Mouse (Mus musculus) intestine, postnatal 0 days (tissue): Measurements from ENCODE around the gene Lamc3. TPM values are rescaled to one million over a fixed set of nuclear protein-coding genes. Genes with fewer than 3 reads are reported as not detected.

ENCODE experiments used
- ATAC-seq: fragments of 200-750 bp; cut with Nextera tagmentation; 2 replicates; pipeline ENCODE4 v1.8.0; 2017; ENCODE audit warnings: mild to moderate bottlenecking, moderate TSS enrichment, moderate library complexity
- H3K27ac ChIP-seq: fragments of 300-500 bp; sonication (generic); 2 replicates; pipeline ENCODE4 v1.5.1; 2014; ENCODE audit warnings: mild to moderate bottlenecking, low read depth, low read length, moderate library complexity
- H3K27me3 ChIP-seq: fragments of 300-500 bp; sonication (generic); replicated peaks from 2 replicates; pipeline ENCODE4 v1.6.1; 2014; ENCODE audit warnings: low read length, mixed read lengths; ENCODE audit not compliant: control insufficient read depth, insufficient read depth
- H3K36me3 ChIP-seq: fragments of 300-500 bp; sonication (generic); 2 replicates; pipeline ENCODE4 v1.6.1; 2014; ENCODE audit warnings: mild to moderate bottlenecking, moderate library complexity; ENCODE audit not compliant: control insufficient read depth, insufficient read depth
- H3K4me1 ChIP-seq: fragments of 300-500 bp; sonication (generic); replicated peaks from 2 replicates; pipeline ENCODE4 v1.6.1; 2014; ENCODE audit warnings: antibody characterized with exemption, low read length, mixed read lengths; ENCODE audit not compliant: control insufficient read depth, insufficient read depth
- H3K4me2 ChIP-seq: fragments of 300-500 bp; sonication (generic); replicated peaks from 2 replicates; pipeline ENCODE4 v1.6.1; 2014; ENCODE audit warnings: low read depth, mild to moderate bottlenecking, moderate library complexity
- H3K4me3 ChIP-seq: fragments of 300-500 bp; sonication (generic); 2 replicates; pipeline ENCODE4 v1.5.1; 2014; ENCODE audit warnings: low read depth, low read length
- H3K9ac ChIP-seq: fragments of 300-500 bp; sonication (generic); 2 replicates; pipeline ENCODE4 v1.6.1; 2014; ENCODE audit warnings: mild to moderate bottlenecking, low read depth, low read length
- H3K9me3 ChIP-seq: fragments of 300-500 bp; sonication (generic); 2 replicates; pipeline ENCODE4 v1.6.1; 2016; ENCODE audit warnings: mixed run types; ENCODE audit not compliant: control insufficient read depth
- CTCF ChIP-seq: sonication (generic); IDR thresholded peaks from 2 replicates; pipeline ENCODE4 v1.5.1; 2016; ENCODE audit warnings: low read depth, mild to moderate bottlenecking, control low read depth, antibody characterized with exemption, moderate library complexity
- WGBS: fragments of 180-500 bp; shearing (Covaris S2); extraction: QIAGEN DNeasy Blood & Tissue Kit; methylation state at CpG from one replicate; pipeline ENCODE4 v1.1.7; 2014; 5-methylcytosine and 5-hydroxymethylcytosine counted together
- polyA plus RNA-seq: library from polyadenylated mRNA; unstranded; fragments of >200 nt; fragmentation: Nextera tagmentation; extraction: Ambion mirVana; gene quantifications from 2 replicates; pipeline ENCODE4 v1.2.1, GENCODE M21; 2015

The Lamc3 gene
- polyA plus RNA-seq, 1 experiment from 2014 or later: 0.44 TPM

- 72% methylated on average over 8 of the region's 8 CpGs for WGBS
- no peak for TF ChIP-seq CTCF
- H3K9ac ChIP-seq: no peak overlapping the region
- no peaks in the 10 kb centered on the region for H3K9me3 ChIP-seq
- H3K27ac ChIP-seq: no peak overlapping the region
- no peak for ATAC-seq
- peaks cover 13% of the 10 kb centered on the region; the same call in 1 of the 2 replicates for H3K27me3 ChIP-seq
- no peaks in the 10 kb centered on the region for H3K4me1 ChIP-seq
- no peaks in the 10 kb centered on the region for H3K36me3 ChIP-seq
- no peak overlapping the region for H3K4me3 ChIP-seq
- H3K4me2 ChIP-seq: no peak overlapping the region
These were observed 66.6 kb downstream of the Lamc3 start for GRCm38 (mm10) chr2:31953687-31954086.

- Histone ChIP-seq H3K9me3 (no peaks in the 10 kb centered on the region), H3K36me3 (no peaks in the 10 kb centered on the region), H3K9ac (no peak overlapping the region), H3K27ac (no peak overlapping the region), H3K4me3 (no peak overlapping the region), H3K4me2 (no peak overlapping the region), H3K27me3 (peaks cover 13% of the 10 kb centered on the region; the same call in 1 of the 2 replicates), H3K4me1 (no peaks in the 10 kb centered on the region)
- no peak for ATAC-seq
- 85% methylated on average over 9 of the region's 9 CpGs for whole genome bisulfite sequencing
- TF ChIP-seq CTCF: no peak
These were observed 67.7 kb downstream of the Lamc3 start for GRCm38 (mm10) chr2:31954779-31955181.

GRCm38 (mm10) chr2:31955686-31956085 is 68.6 kb downstream of the Lamc3 start:
- H3K27me3 ChIP-seq: peaks cover 4% of the 10 kb centered on the region; the same call in 1 of the 2 replicates
- H3K36me3 ChIP-seq: no peaks in the 10 kb centered on the region
- H3K27ac ChIP-seq: no peak overlapping the region
- no peak for ATAC-seq
- TF ChIP-seq CTCF: no peak
- H3K4me3 ChIP-seq: no peak overlapping the region
- H3K9ac ChIP-seq: no peak overlapping the region
- H3K4me1 ChIP-seq: no peaks in the 10 kb centered on the region
- WGBS: 78% methylated on average over 5 of the region's 5 CpGs
- H3K4me2 ChIP-seq: no peak overlapping the region
- H3K9me3 ChIP-seq: no peaks in the 10 kb centered on the region

- Histone ChIP-seq H3K27me3 (no peaks in the 10 kb centered on the region), H3K27ac (no peak overlapping the region), H3K4me1 (no peaks in the 10 kb centered on the region), H3K4me2 (no peak overlapping the region), H3K36me3 (no peaks in the 10 kb centered on the region), H3K4me3 (no peak overlapping the region), H3K9ac (no peak overlapping the region), H3K9me3 (no peaks in the 10 kb centered on the region)
- WGBS: 82% methylated on average over 10 of the region's 10 CpGs
- TF ChIP-seq CTCF: no peak
- ATAC-seq: no peak
These were observed 70.1 kb downstream of the Lamc3 start for GRCm38 (mm10) chr2:31957211-31957610.

- no peak for TF ChIP-seq CTCF
- Histone ChIP-seq H3K9me3 (no peaks in the 10 kb centered on the region), H3K4me2 (no peak overlapping the region), H3K36me3 (no peaks in the 10 kb centered on the region), H3K9ac (no peak overlapping the region), H3K4me1 (no peaks in the 10 kb centered on the region), H3K27me3 (no peaks in the 10 kb centered on the region), H3K27ac (no peak overlapping the region), H3K4me3 (no peak overlapping the region)
- no peak for ATAC-seq
- WGBS: 95% methylated on average over 8 of the region's 8 CpGs
These were observed 73.9 kb downstream of the Lamc3 start for GRCm38 (mm10) chr2:31960986-31961385.

GRCm38 (mm10) chr2:31961791-31962222 is 74.7 kb downstream of the Lamc3 start:
- Histone ChIP-seq H3K4me3 (no peak overlapping the region), H3K4me2 (peak overlapping the region; percentile 37; the same call in 1 of the 2 replicates), H3K27ac (no peak overlapping the region), H3K9ac (no peak overlapping the region), H3K36me3 (no peaks in the 10 kb centered on the region), H3K27me3 (no peaks in the 10 kb centered on the region), H3K9me3 (no peaks in the 10 kb centered on the region), H3K4me1 (no peaks in the 10 kb centered on the region)
- TF ChIP-seq CTCF: no peak; the same call in 1 of the 2 replicates
- WGBS: 77% methylated on average over 4 of the region's 4 CpGs
- ATAC-seq: peak; percentile 71
